Mouse (Mus musculus) ovary, adult 18-20 months (tissue): ENCODE measurements at regions not wholly inside any gene's neighbourhood (a gene's known extent, or its start where the extent isn't known, plus 50 kb on each side); places are given as distances from the start of the nearest gene placed in this dataset.

ENCODE experiments used
- DNase-seq: peaks from one replicate; pipeline ENCODE4 v3.0.0; 2022; ENCODE audit warnings: low spot score, mixed read lengths

GRCm38 (mm10) chr4:47630006-47630405 is 155.5 kb downstream of the Sec61b start:
- DNase-seq: no peak

GRCm38 (mm10) chr4:47630427-47630826 is 156.0 kb downstream of the Sec61b start:
- no peak for DNase-seq

DNA sequence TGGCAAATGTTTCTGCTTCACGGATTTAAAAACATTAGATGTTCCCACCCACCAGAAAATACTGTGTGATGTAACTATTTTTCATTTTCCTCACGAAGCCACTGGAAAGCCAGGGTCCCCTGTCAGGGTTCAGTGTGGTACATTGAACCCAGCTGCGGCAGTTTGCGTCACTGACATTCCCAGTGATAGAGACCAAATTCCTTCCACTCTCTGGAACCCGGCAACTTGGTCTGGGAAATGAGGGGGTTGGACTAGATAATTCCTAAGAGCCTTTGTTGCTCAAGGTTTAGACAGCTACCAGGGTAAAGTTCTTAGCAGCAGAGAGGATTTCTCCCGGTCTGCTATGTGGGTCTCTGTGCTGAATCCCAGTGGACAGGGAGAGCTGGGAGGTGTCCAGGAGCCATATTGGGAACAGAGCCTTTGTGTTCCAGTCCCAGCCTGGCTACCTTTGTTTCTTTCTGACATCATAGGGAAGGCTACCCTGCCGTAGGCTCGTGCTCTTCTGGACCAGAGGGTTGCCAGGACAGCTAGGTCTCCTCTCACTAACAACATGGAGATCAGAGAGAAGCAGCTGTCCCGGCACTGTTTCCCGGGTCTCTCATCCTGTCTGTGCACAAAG is 164.5 kb downstream of the Sec61b start:
- no peak for DNase-seq

- no peak for DNase-seq
Observed at GRCm38 (mm10) chr4:47645093-47645492, 170.6 kb downstream of the Sec61b start.

GRCm38 (mm10) chr4:47648701-47649100 is 174.2 kb downstream of the Sec61b start:
- no peak for DNase-seq

GRCm38 (mm10) chr4:47649951-47650350 is 175.5 kb downstream of the Sec61b start:
- no peak for DNase-seq

DNA sequence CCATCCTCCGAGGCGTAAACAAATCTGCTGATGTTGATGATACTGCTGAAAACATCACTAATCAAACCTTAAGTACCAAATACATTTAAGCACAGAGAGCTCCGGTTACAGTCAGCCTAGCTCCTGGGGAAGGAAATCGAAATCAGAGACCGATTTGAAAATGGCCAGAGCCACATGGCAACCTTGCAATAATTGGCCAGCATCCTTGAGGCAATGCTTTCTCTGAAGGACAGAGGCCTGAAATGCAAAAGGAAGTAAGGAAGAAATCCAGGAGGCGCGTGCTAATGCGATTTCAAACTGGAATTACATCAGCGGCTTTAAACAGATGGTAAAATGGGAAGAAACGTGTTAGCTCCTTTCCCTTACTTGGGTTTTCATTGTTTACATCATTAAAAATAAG is 177.1 kb downstream of the Sec61b start:
- no peak for DNase-seq

- no peak for DNase-seq
Observed at GRCm38 (mm10) chr4:47653143-47653542, 178.7 kb downstream of the Sec61b start.

DNA sequence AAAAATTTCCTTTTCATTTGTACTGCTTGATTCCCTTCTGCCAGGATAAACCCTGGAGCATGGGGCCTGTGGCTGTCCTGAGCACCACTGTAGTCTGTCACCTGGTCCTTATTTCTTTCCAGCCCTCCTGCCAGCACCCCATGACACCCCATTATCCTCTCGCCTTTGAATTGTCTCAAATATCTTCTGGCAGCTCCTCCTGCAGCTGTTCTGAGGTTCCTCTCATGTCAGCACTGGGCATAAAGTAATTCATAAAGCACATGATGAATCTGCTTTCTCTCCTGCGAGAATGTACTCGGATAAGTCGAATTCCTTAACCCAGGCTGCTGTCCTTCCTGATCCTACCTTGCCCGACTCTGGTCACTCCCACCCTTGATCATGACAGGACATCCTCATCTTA is 195.1 kb downstream of the Sec61b start:
- DNase-seq: no peak

DNA sequence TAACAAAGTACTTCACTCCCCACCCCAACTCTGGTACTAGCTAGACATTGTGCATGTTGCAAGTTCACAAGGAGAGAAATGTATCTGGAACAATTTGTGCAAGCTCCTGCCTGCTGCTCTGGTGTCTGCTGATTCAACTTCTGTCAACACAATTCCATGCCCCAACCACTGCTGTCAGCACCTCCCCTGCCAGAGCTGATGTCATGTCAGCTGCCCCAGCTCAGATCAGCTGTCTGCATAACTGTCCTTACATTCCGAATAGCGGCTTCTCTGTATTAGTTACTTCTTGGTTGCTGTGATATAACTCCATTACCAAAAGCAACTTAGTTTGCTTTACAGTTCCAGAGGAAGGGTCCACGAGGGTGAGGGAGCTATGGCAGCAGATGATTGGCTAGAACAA is 196.0 kb downstream of the Sec61b start:
- DNase-seq: no peak

- no peak for DNase-seq
Observed at GRCm38 (mm10) chr4:47671362-47671761, 196.9 kb downstream of the Sec61b start.

GRCm38 (mm10) chr4:47681141-47681540 is 206.7 kb downstream of the Sec61b start:
- no peak for DNase-seq

- no peak for DNase-seq
Observed at GRCm38 (mm10) chr4:47691207-47691606, 216.7 kb downstream of the Sec61b start.

- no peak for DNase-seq
Observed at GRCm38 (mm10) chr4:47692654-47693053, 218.2 kb downstream of the Sec61b start.

GRCm38 (mm10) chr4:47693221-47693620 is 218.8 kb downstream of the Sec61b start:
- DNase-seq: no peak

DNA sequence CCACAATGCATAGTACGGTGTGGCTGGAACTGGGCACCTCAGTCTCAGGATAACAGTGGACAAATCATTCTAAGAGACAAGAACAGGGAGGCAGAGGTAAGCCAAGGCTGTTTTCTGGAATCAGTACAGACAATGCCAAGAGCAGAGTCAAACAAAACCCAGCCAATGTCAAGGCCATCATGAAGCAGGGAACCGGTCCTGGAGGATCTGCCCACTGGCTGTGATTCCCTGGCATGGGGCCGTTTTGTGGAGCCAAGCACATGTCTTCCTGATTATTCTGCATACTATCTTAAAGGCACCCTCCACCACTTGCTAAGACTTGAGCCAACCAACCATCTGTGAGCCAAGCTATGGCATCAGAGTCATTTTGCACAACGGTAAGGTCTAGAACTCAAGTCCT is 222.6 kb downstream of the Sec61b start:
- no peak for DNase-seq

GRCm38 (mm10) chr4:47698514-47698913 is 224.1 kb downstream of the Sec61b start:
- no peak for DNase-seq

DNA sequence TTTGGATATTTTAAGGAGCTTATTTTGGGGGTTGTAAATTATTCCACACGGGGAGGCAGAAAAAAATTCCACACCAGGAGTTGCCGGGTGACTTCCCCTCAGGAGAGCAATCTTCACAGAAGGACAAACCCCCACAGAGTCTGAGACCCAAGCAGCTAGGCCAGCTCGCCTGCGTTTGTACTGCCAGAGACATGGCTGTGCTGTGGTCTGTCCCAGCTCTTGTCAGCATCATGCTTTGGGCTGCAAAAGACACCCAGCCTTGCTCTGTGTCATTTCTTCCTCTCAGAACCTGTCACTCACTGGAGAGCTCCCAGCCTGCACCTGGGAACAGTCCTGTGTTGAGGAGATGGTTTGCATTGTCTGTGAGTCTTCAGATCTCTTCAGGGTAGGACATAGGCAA is 224.5 kb downstream of the Sec61b start:
- no peak for DNase-seq

- no peak for DNase-seq
Observed at GRCm38 (mm10) chr4:47703501-47703900, 229.0 kb downstream of the Sec61b start.

DNA sequence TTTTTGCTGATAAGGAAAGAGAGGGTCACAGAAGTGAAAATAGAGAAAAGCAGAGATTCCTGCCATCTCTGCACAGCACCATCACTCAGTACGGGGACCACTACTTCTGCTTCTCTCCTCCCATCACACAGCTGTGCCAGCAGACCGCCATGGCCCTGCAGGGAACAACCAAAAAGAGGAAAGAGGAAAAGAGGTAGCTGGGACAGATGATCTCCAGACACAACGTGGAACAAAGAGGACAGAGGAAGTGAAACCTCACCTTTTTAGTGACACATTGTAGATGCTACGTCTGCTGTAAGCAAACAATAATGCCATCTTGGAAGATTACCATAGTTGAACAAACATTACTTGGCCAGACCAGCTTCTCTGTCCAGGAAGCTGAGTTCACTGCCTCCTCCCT is 230.1 kb downstream of the Sec61b start:
- DNase-seq: no peak

DNA sequence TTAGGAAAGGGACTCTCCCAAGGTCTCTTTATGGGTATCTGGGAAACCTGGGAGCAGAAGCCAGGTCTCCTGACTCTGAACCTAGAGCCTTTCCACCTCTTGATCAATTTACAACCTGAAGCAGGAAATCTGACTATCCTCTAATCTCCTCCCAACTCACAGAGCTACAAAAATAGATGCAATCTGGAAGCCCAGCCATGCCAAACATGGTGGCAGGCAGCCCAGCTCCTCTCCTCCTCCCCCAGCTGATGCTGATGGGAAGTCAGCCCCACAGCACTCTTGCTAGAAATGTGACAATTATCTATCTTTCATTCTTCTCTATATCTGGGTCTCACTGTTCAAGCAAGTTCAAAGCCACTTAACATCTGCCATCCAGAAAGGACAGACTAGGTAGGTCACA is 233.5 kb downstream of the Sec61b start:
- DNase-seq: no peak

- no peak for DNase-seq
Observed at GRCm38 (mm10) chr4:47713387-47713786, 238.9 kb downstream of the Sec61b start.

DNA sequence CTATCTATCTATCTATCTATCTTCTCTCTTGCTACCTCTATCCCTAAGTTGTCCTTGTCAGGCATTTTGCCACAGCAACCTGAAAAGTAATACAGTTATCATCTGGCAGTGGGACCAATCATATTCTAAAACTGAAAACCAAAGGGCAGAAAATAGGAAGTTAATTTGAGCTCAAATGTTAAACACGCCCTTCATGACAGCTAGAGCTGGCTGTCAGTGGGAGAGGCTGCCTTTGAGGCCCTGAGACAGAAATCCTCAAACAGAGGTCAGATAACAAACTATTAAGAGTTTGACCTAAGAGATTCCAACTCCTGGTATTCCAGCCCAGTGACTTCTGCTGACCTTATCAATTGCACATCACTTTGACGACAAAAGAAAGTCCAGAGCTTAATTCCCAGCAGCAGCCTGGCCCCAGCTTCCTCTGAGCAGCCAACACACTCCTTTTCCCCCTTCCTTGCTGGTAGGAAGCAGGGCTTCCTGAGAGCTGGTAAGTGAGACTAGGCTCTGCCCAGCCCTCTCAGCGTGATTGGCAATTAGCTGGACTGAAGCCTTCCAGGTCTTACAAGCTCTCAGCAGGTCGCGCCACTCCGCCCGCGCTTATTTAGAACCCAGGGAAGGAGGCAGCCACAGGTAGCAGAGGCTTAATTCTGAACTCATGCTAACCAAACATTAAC is 250.0 kb downstream of the Sec61b start:
- no peak for DNase-seq

DNA sequence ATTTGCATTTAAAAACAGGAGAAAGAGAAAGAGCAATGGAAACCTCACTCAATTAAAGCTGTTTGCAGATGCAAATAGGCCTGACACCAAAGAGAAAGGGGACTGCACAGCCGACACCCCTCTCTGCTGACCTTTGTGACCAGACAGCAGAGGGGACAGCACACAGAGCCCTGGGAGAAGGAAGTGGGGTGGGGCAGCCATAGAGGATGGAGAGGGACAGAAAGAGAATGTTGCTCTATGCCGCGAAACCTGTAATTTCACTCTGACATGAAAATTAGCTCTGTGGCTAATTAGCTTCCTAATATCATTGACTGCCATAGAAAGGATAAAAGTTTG is 250.5 kb downstream of the Sec61b start:
- no peak for DNase-seq
